Comparison of ENCODE assay signal across 25 mouse cellular contexts in the genomic region with DNA sequence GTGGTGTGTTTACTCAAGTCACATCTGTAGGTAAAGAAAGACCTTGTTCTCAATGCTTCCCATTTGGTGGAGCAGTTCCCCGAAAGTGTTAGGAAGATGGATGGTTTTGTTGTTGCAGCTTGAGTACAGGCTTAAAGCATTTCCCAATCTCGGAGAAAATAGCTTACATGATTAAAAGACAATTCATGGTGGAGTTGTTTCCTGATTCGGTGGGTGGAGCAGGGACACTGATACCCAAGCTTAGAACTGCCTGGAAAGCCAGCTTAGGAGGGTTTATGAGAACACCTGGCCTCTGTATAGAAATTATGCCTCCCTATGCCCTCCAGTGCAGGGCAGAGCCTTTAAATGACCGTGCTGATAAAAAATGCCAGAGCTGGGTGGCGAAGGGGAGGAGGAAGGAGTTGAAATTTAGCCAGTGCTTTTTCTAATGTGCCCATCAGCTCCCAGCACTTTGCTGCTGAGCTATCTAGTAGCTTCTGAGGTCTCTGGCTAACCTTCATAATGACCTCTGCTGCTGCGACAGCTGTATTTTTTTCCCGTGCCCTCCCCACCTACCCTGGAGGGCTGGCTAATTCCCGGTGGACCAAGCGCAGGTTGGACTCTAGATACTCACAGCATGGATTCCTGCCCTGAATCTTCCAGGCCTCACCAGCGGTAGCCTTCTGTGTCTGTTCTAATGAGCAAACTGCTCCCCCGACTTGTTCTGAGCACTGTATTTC. TPM values are rescaled to one million over a fixed set of nuclear protein-coding genes. Genes with fewer than 3 reads are reported as not detected.
DNase-seq lines count a peak whose midpoint lies in the region; ATAC-seq lines count a peak whose summit lies in the region.
"Had no signal": no experiment of that assay in that cellular context is flagged by ENCODE, and none has a peak within 500 bp of the region (broad histone marks: within the 10 kb centered on the region; RNA-seq: fewer than 3 reads in every experiment).

No protein-coding gene starts in this region.

- WGBS in heart, embryonic 14.5 days: 50% methylated on average over 11 of the region's 11 CpGs
- WGBS in neural tube, embryonic 13.5 days: 63% methylated on average over 11 of the region's 11 CpGs
- WGBS in liver, embryonic 11.5 days: 68% methylated on average over 11 of the region's 11 CpGs

- H3K4me3 ChIP-seq in heart, embryonic 14.5 days (ENCODE audit: control insufficient read depth in 1 of 2, insufficient read depth in 1 of 2, low read depth in 1 of 2, low read length in 2 of 2): no peak overlapping the region
- no peak overlapping the region for H3K4me3 ChIP-seq in neural tube, embryonic 13.5 days
- no peak overlapping the region for H3K4me3 ChIP-seq in liver, embryonic 11.5 days (ENCODE audit: low read depth, low read length)
- H3K4me3 ChIP-seq: embryonic facial prominence, embryonic 15.5 days; heart, adult 2 months; left cerebral cortex, adult 2 months had no signal

- 0 out of 2 replicates have a peak, but pooled peaks cover 2% of the 10 kb centered on the region for H3K27me3 ChIP-seq in heart, embryonic 14.5 days (ENCODE audit: control insufficient read depth, insufficient read depth, low read length)
- no peaks in the 10 kb centered on the region for H3K27me3 ChIP-seq in neural tube, embryonic 13.5 days
- H3K27me3 ChIP-seq in liver, embryonic 11.5 days (replicated peaks; ENCODE audit: control insufficient read depth, insufficient read depth, low read length): no peaks in the 10 kb centered on the region
- H3K27me3 ChIP-seq: embryonic facial prominence, embryonic 15.5 days had no signal

- no peak overlapping the region for H3K27ac ChIP-seq in heart, embryonic 14.5 days (replicated peaks in 1 of 2; ENCODE audit: control insufficient read depth in 1 of 2, insufficient read depth in 1 of 2, low read depth in 2 of 2, low read length in 2 of 2)
- H3K27ac ChIP-seq in neural tube, embryonic 13.5 days (replicated peaks): peak overlapping the region; percentile 14; the same call in 1 of the 2 replicates
- no peak overlapping the region for H3K27ac ChIP-seq in liver, embryonic 11.5 days (ENCODE audit: low read depth, low read length)
- H3K27ac ChIP-seq: embryonic facial prominence, embryonic 15.5 days; heart, adult 2 months; hindbrain, embryonic 14.5 days; left cerebral cortex, adult 2 months had no signal

- intact Hi-C loops in heart, postnatal 10 days (cut with DNase I): no loop called here

- H3K9ac ChIP-seq in heart, embryonic 14.5 days (ENCODE audit: low read length): peak overlapping the region; percentile 3; the same call in 1 of the 2 replicates
- no peak overlapping the region for H3K9ac ChIP-seq in neural tube, embryonic 13.5 days
- no peak overlapping the region for H3K9ac ChIP-seq in liver, embryonic 11.5 days (ENCODE audit: low read depth, low read length)
- H3K9ac ChIP-seq: embryonic facial prominence, embryonic 15.5 days; hindbrain, embryonic 14.5 days; liver, postnatal 0 days had no signal

- peaks cover 10% of the 10 kb centered on the region for H3K36me3 ChIP-seq in heart, embryonic 14.5 days (ENCODE audit: control insufficient read depth, insufficient read depth, low read length)
- H3K36me3 ChIP-seq in neural tube, embryonic 13.5 days: peaks cover 22% of the 10 kb centered on the region
- H3K36me3 ChIP-seq in liver, embryonic 11.5 days (ENCODE audit: control insufficient read depth, insufficient read depth, low read length): no peaks in the 10 kb centered on the region
- H3K36me3 ChIP-seq: G1E had no signal

- no peak overlapping the region for H3K4me2 ChIP-seq in heart, embryonic 14.5 days (ENCODE audit: low read length)
- H3K4me2 ChIP-seq in neural tube, embryonic 13.5 days: no peak overlapping the region
- no peak overlapping the region for H3K4me2 ChIP-seq in liver, embryonic 11.5 days
- H3K4me2 ChIP-seq: embryonic facial prominence, embryonic 15.5 days; hindbrain, embryonic 14.5 days; midbrain, embryonic 11.5 days had no signal

- ATAC-seq in heart, embryonic 14.5 days (ENCODE audit: insufficient number of reproducible peaks, insufficient read depth, low FRiP score, low read depth): no peak
- ATAC-seq in neural tube, embryonic 13.5 days (ENCODE audit: low read depth): no peak
- no peak for ATAC-seq in liver, embryonic 11.5 days (replicated peaks; ENCODE audit: low FRiP score)
- ATAC-seq: liver, postnatal 0 days had no signal

- DNase-seq in heart, postnatal 10 days: no peak
- no peak for DNase-seq in neural tube, embryonic 10.5 days (ENCODE audit: extremely low spot score, low spot score)
- DNase-seq in kidney, adult 8-10 months: peak; percentile 31 to 44
- peak; percentile 33 to 73 for DNase-seq in kidney, postnatal 25 days
- no peak for DNase-seq in spleen, postnatal 4 days (ENCODE audit: low spot score in 2 of 2)
- DNase-seq in liver, embryonic 11.5 days (ENCODE audit: low spot score): no peak
- DNase-seq: adrenal gland, postnatal 25 days; cerebellum, adult 11 months; cerebellum, postnatal 10 days; gastrocnemius, postnatal 10 days; heart, adult 2 months; left cerebral cortex, postnatal 4 days; liver; liver, postnatal 0 days had no signal

- no peaks in the 10 kb centered on the region for H3K9me3 ChIP-seq in heart, embryonic 14.5 days (ENCODE audit: control insufficient read depth, low read length)
- no peaks in the 10 kb centered on the region for H3K9me3 ChIP-seq in neural tube, embryonic 13.5 days
- no peaks in the 10 kb centered on the region for H3K9me3 ChIP-seq in liver, embryonic 11.5 days (ENCODE audit: control insufficient read depth, low read length)
- H3K9me3 ChIP-seq: embryonic facial prominence, embryonic 15.5 days; G1E had no signal

- peaks cover 3 to 9% of the 10 kb centered on the region in 2 experiments; a peak in 2 of 4 replicates for H3K4me1 ChIP-seq in heart, embryonic 14.5 days (ENCODE audit: control insufficient read depth in 2 of 2, insufficient read depth in 2 of 2, low read length in 2 of 2)
- peaks cover 6% of the 10 kb centered on the region for H3K4me1 ChIP-seq in neural tube, embryonic 13.5 days (replicated peaks)
- H3K4me1 ChIP-seq in liver, embryonic 11.5 days (replicated peaks; ENCODE audit: control insufficient read depth, insufficient read depth, low read length): peaks cover 7% of the 10 kb centered on the region; the same call in 1 of the 2 replicates

RNA-seq across cellular contexts. Expression of gene Gstm5, which starts 5.5 kb away (rescaled TPM):
- 132 and 150 TPM in 2 replicates for polyA plus RNA-seq in heart, embryonic 14.5 days (2014; fragmentation: Nextera tagmentation; extraction: Ambion mirVana)
- 10 to 100 TPM; 50.7 to 50.8 TPM for total RNA-seq in heart, postnatal 10 days (2021)
- 254 and 286 TPM in 2 replicates for polyA plus RNA-seq in neural tube, embryonic 13.5 days (2015; fragmentation: Nextera tagmentation; extraction: Ambion mirVana)
- polyA plus RNA-seq in liver, embryonic 11.5 days (2014; fragmentation: Nextera tagmentation; extraction: Ambion mirVana): 154 and 167 TPM in 2 replicates
- total RNA-seq: G1E had no signal
- polyA plus RNA-seq: G1E had no signal

RNA-seq across cellular contexts. Expression of gene Eps8l3, which starts 24.1 kb away (rescaled TPM):
- not detected in 2 replicates for polyA plus RNA-seq in heart, embryonic 14.5 days (2014; fragmentation: Nextera tagmentation; extraction: Ambion mirVana)
- total RNA-seq in heart, postnatal 10 days (2021): not detected
- not detected in 2 replicates for polyA plus RNA-seq in neural tube, embryonic 13.5 days (2015; fragmentation: Nextera tagmentation; extraction: Ambion mirVana)
- not detected in 2 replicates for polyA plus RNA-seq in liver, embryonic 11.5 days (2014; fragmentation: Nextera tagmentation; extraction: Ambion mirVana)
- total RNA-seq: adrenal gland, postnatal 25 days; G1E; gastrocnemius, postnatal 10 days; heart, adult 2 months; heart, postnatal 25 days; layer of hippocampus, adult 8-10 months; left cerebral cortex, adult 2 months; left cerebral cortex, postnatal 4 days had no signal
- polyA plus RNA-seq: embryonic facial prominence, embryonic 15.5 days; forebrain, embryonic 11.5 days; frontal cortex, adult 2 months; G1E; heart, adult 2 months; hindbrain, embryonic 14.5 days; liver, postnatal 0 days; midbrain, embryonic 11.5 days had no signal

RNA-seq across cellular contexts. Expression of gene Gstm7, which starts 30.5 kb away (rescaled TPM):
- 20.1 and 22.2 TPM in 2 replicates for polyA plus RNA-seq in heart, embryonic 14.5 days (2014; fragmentation: Nextera tagmentation; extraction: Ambion mirVana)
- 10 to 100 TPM; 17.3 to 19.7 TPM for total RNA-seq in heart, postnatal 10 days (2021)
- 98.5 and 102 TPM in 2 replicates for polyA plus RNA-seq in neural tube, embryonic 13.5 days (2015; fragmentation: Nextera tagmentation; extraction: Ambion mirVana)
- 10.8 and 12.0 TPM in 2 replicates for polyA plus RNA-seq in liver, embryonic 11.5 days (2014; fragmentation: Nextera tagmentation; extraction: Ambion mirVana)
- total RNA-seq: G1E had no signal
- polyA plus RNA-seq: G1E had no signal

RNA-seq across cellular contexts. Expression of gene Gstm6, which starts 42.4 kb away (rescaled TPM):
- 11.3 and 11.9 TPM in 2 replicates for polyA plus RNA-seq in heart, embryonic 14.5 days (2014; fragmentation: Nextera tagmentation; extraction: Ambion mirVana)
- 1 to 10 TPM in 1 of 2 experiments, under 1 TPM in 1; 0.87 to 1.4 TPM for total RNA-seq in heart, postnatal 10 days (2021)
- polyA plus RNA-seq in neural tube, embryonic 13.5 days (2015; fragmentation: Nextera tagmentation; extraction: Ambion mirVana): 11.5 and 14.8 TPM in 2 replicates
- 9.2 and 9.5 TPM in 2 replicates for polyA plus RNA-seq in liver, embryonic 11.5 days (2014; fragmentation: Nextera tagmentation; extraction: Ambion mirVana)
- polyA plus RNA-seq: G1E had no signal

Comparison
In these comparisons a context has a peak if more than half of its experiments do, and no peak if none do; other contexts are left out.
1. DNase-seq: peak in kidney, adult 8-10 months (2 of 2) and kidney, postnatal 25 days (2 of 2); none in heart, postnatal 10 days (0 of 2), neural tube, embryonic 10.5 days (single experiment), spleen, postnatal 4 days (0 of 2) and liver, embryonic 11.5 days (single experiment).